Mouse (Mus musculus): ENCODE measurements around the gene Agr2. TPM values are rescaled to one million over a fixed set of nuclear protein-coding genes. Genes with fewer than 3 reads are reported as not detected.

Gene Agr2
- total RNA-seq, 1 experiment from 2014 or later: not detected

Other genes starting within 250 kb of the Agr2 start
- gene Agr3, start 67.3 kb upstream of the Agr2 start, total RNA-seq (2021): not detected in 2 replicates
- 27.2 and 36.1 TPM in 2 replicates for gene Tspan13, start 49.6 kb downstream of the Agr2 start, total RNA-seq (2021)
- gene Ankmy2, start 164.2 kb downstream of the Agr2 start, total RNA-seq (2021): 28.4 and 32.3 TPM in 2 replicates
- gene Bzw2, start 165.2 kb downstream of the Agr2 start, total RNA-seq (2021): 33.4 and 43.9 TPM in 2 replicates